Mouse (Mus musculus): ENCODE results near the gene Gm3072.
"Not testable (repeated sequence)": the region's sequence is repeated elsewhere in the genome, so short reads cannot be mapped to it uniquely, and the experiment has no call there.

Gene Gm3072

GRCm38 (mm10) chr14:41624512-41624911 lies at the start of gene Gm3072:
Gene Gm3072, minus strand, starts transcription at chr14:41624612.
- DNase-seq: not testable (repeated sequence)

DNA sequence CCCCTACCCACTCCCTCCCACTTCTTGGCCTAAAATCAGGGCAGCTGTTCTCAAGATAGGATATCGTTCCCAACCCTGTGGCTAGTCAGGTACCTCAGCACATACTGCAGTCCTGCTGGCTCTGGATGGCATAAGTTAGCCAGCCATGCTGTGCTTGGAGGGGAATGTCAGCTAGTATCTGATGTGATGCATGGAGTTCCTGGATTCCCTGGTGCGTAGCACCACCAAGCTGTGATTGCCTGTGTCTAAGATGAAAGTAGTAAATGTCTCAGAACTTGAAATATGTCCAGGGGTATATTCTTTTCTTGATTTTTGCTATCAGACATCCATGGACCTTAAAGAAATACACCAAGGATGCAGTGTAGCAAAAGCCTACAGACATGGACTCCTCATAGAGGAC lies 23.8 kb upstream of the Gm3072 start:
- DNase-seq: peak in 1 of 2 experiments; percentile 3

GRCm38 (mm10) chr14:41646387-41646786 lies 22.0 kb upstream of the Gm3072 start, which contains the start of gene Gm3676:
Gene Gm3676, minus strand, starts transcription at chr14:41646487.
- DNase-seq: not testable (repeated sequence)

- DNase-seq: peak in 1 of 2 experiments; percentile 3
These were observed 5.7 kb upstream of the Gm3072 start for GRCm38 (mm10) chr14:41630144-41630543.

GRCm38 (mm10) chr14:41622535-41622934 lies 1.9 kb downstream of the Gm3072 start:
- not testable (repeated sequence) for DNase-seq

DNA sequence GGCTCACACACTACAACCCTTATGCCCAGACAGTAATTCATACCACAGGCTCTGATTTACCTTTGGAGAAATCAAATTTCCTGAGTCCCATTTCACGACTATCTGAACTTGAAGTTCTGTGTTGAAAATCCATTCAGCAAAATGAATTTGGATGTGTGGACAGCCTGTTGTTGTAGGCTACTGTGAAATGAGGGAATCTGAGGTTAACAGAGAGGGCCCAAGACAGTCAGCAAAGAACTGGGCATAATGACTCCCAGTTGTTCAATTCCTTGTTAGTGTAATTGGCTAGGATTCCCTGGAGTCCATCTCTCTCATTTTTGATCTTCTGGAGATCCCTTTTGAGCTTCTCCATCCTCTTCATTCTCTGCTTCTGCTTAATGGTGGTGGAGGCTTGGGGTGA lies 13.7 kb downstream of the Gm3072 start:
- peak in 1 of 2 experiments; percentile 2 for DNase-seq

GRCm38 (mm10) chr14:41600935-41601334 lies 23.5 kb downstream of the Gm3072 start:
- not testable (repeated sequence) for DNase-seq

DNA sequence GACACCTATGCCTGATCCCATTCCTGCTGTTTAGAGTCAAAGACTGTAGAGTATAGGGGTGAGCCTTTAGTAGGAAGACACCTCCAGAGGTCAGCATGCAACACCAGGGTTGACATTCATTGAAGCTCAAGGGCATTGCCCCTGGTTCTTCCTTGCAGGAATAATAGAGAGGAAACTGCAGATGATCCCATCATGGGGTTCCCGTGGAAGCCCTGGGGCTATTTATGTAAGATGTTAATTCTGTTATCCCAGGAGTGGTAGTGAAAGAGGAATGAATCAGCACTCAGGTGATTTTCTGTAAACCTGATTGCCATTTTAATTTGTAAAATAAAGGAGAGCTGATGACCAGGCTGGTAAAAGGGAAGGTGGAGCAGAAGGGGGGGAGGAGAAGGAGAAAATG lies 38.1 kb downstream of the Gm3072 start:
- not testable (repeated sequence) for DNase-seq

DNA sequence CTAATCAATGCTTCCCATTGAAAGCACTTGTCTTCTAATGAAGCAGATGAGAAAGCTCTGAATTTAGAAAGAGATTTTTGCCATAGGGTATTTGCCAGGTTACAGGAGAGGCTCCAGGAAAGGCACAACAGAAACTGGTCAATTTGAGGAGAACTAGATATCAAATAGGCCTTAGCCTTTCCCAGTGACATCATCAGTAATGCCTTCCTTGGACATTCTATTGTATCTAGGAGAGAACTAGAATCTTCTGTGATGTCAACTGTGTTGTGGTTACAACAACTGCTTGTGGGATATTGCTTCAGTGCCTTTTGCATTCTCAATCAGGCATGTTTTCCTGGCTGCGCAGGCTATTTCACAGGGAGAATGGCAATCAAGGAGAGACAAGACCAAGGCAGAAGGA lies 51.5 kb downstream of the Gm3072 start, which contains the start of gene 1700049E17Rik2:
Gene 1700049E17Rik2 (plus strand): TSS at position 301 of the 400 bp plus-strand sequence.
- not testable (repeated sequence) for DNase-seq
